Mouse (Mus musculus) megakaryocyte, embryonic 14.5 days (primary cell): Measurements from ENCODE around the gene Tigit.

Experiments
- FLI1 ChIP-seq: IDR thresholded peaks from 2 replicates; pipeline ENCODE4 v1.6.1; 2012; ENCODE audit warnings: low read length, inconsistent platforms, mixed read lengths
- GATA1 ChIP-seq: IDR thresholded peaks from 3 replicates; pipeline ENCODE4 v1.6.1; 2012; ENCODE audit warnings: mixed read lengths, low read length, inconsistent platforms, borderline replicate concordance

DNA sequence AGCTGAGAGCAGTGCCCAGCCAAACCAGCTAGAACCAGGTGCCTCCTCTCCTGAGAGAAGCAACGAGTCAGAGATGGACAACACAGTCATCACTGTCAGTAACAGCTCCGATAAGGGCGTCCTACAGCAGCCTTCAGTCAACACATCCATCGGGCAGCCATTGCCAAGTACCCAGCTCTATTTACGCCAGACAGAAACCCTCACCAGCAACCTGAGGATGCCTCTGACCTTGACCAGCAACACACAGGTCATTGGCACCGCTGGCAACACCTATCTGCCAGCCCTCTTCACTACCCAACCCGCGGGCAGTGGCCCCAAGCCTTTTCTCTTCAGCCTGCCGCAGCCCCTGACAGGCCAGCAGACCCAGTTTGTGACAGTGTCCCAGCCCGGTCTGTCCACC lies 53.6 kb downstream of the Tigit start:
- TF ChIP-seq FLI1 (no peak), GATA1 (no peak)
